In genomic region chr10:79873313-79873712, GRCm38 (mm10) we compare ENCODE assay signal across 11 mouse cellular contexts. TPM values are rescaled to one million over a fixed set of nuclear protein-coding genes. Genes with fewer than 3 reads are reported as not detected.
DNase-seq lines count a peak whose midpoint lies in the region; ATAC-seq and TF ChIP-seq lines count a peak whose summit lies in the region.
"Had no signal": no experiment of that assay in that cellular context is flagged by ENCODE, and none has a peak within 500 bp of the region (broad histone marks: within the 10 kb centered on the region; RNA-seq: fewer than 3 reads in every experiment).

No protein-coding gene starts in this region.

- H3K27me3 ChIP-seq in kidney, embryonic 14.5 days (ENCODE audit: control insufficient read depth, insufficient read depth, low read length), result no peaks in the 10 kb centered on the region
- H3K27me3 ChIP-seq in kidney, adult 2 months (replicated peaks; ENCODE audit: control insufficient read depth, insufficient read depth, low read length), result no peaks in the 10 kb centered on the region
- no peaks in the 10 kb centered on the region; the same call in 1 of the 2 replicates for H3K27me3 ChIP-seq in hindbrain, embryonic 14.5 days (ENCODE audit: control insufficient read depth, insufficient read depth, low read length)
- peaks cover 4% of the 10 kb centered on the region; the same call in 1 of the 2 replicates for H3K27me3 ChIP-seq in midbrain, embryonic 12.5 days
- H3K27me3 ChIP-seq: CH12.LX had no signal

- no peak for DNase-seq in kidney, adult 2 months
- peak; percentile 61 for DNase-seq in brain, embryonic 14.5 days (ENCODE audit: low read depth)
- no peak for DNase-seq in hindbrain, embryonic 14.5 days (ENCODE audit: low spot score)
- DNase-seq in right cerebral cortex, postnatal 36 days (ENCODE audit: low spot score in 2 of 2), result no peak
- no peak for DNase-seq in layer of hippocampus, adult 18-20 months (ENCODE audit: low spot score in 2 of 2)
- DNase-seq in yolk sac, embryonic 10.5 days (ENCODE audit: low spot score), result no peak
- DNase-seq: adrenal gland, postnatal 14 days had no signal

- H3K4me3 ChIP-seq in kidney, embryonic 14.5 days (ENCODE audit: low read length), result peak overlapping the region; percentile 70
- H3K4me3 ChIP-seq in kidney, adult 2 months (ENCODE audit: insufficient read depth, low read depth, low read length), result no peak overlapping the region
- H3K4me3 ChIP-seq in hindbrain, embryonic 14.5 days (replicated peaks; ENCODE audit: low read length), result peak overlapping the region; percentile 67
- peak overlapping the region; percentile 78 for H3K4me3 ChIP-seq in midbrain, embryonic 12.5 days

- H3K9me3 ChIP-seq in kidney, embryonic 14.5 days (ENCODE audit: control insufficient read depth, low read length), result no peaks in the 10 kb centered on the region
- H3K9me3 ChIP-seq in hindbrain, embryonic 14.5 days (ENCODE audit: control insufficient read depth, low read length), result no peaks in the 10 kb centered on the region
- no peaks in the 10 kb centered on the region for H3K9me3 ChIP-seq in midbrain, embryonic 12.5 days

- ATAC-seq in kidney, embryonic 14.5 days (ENCODE audit: low FRiP score, low TSS enrichment), result no peak
- no peak for ATAC-seq in hindbrain, embryonic 14.5 days (ENCODE audit: low FRiP score)
- ATAC-seq in midbrain, embryonic 12.5 days (ENCODE audit: low FRiP score, low read depth), result no peak

- no peak overlapping the region for H3K27ac ChIP-seq in kidney, embryonic 14.5 days (ENCODE audit: low read depth, low read length)
- H3K27ac ChIP-seq in kidney, adult 2 months (ENCODE audit: insufficient read depth, low read depth, low read length), result no peak overlapping the region
- H3K27ac ChIP-seq in hindbrain, embryonic 14.5 days, result peak overlapping the region; percentile 96
- H3K27ac ChIP-seq in midbrain, embryonic 12.5 days (replicated peaks), result peak overlapping the region; percentile 94

- H3K9ac ChIP-seq in kidney, embryonic 14.5 days (ENCODE audit: low read depth, low read length), result peak overlapping the region; percentile 82
- peak overlapping the region; percentile 96 for H3K9ac ChIP-seq in hindbrain, embryonic 14.5 days
- H3K9ac ChIP-seq in midbrain, embryonic 12.5 days (replicated peaks), result peak overlapping the region; percentile 94

- H3K4me1 ChIP-seq in kidney, embryonic 14.5 days (ENCODE audit: control insufficient read depth, insufficient read depth, low read length), result peaks cover 15% of the 10 kb centered on the region
- 0 out of 2 replicates have a peak, but pooled peaks cover 6% of the 10 kb centered on the region for H3K4me1 ChIP-seq in kidney, adult 2 months (ENCODE audit: control insufficient read depth, insufficient read depth, low read length)
- peaks cover 41% of the 10 kb centered on the region for H3K4me1 ChIP-seq in hindbrain, embryonic 14.5 days (replicated peaks; ENCODE audit: control insufficient read depth, insufficient read depth, low read length)
- H3K4me1 ChIP-seq in midbrain, embryonic 12.5 days, result peaks cover 40% of the 10 kb centered on the region

- peak overlapping the region; percentile 79 for H3K4me2 ChIP-seq in kidney, embryonic 14.5 days (replicated peaks; ENCODE audit: low read depth, low read length)
- H3K4me2 ChIP-seq in hindbrain, embryonic 14.5 days (replicated peaks), result peak overlapping the region; percentile 87
- H3K4me2 ChIP-seq in midbrain, embryonic 12.5 days (replicated peaks), result peak overlapping the region; percentile 74

- no peak for TF ChIP-seq POLR2A in kidney, adult 2 months (IDR thresholded peaks at IDR 0.05; ENCODE audit: low read depth, low read length)
- TF ChIP-seq POLR2A in brain, embryonic 14.5 days (IDR thresholded peaks at IDR 0.05; ENCODE audit: borderline replicate concordance, extremely low read depth, insufficient read depth, insufficient read length, poor library complexity, severe bottlenecking), result no peak

- 9% methylated on average over 6 of the region's 6 CpGs for WGBS in kidney, embryonic 14.5 days
- 39% methylated on average over 6 of the region's 6 CpGs for WGBS in kidney, adult 2 months
- WGBS in hindbrain, embryonic 14.5 days, result 2% methylated on average over 6 of the region's 6 CpGs
- WGBS in midbrain, embryonic 12.5 days, result 7% methylated on average over 6 of the region's 6 CpGs

- TF ChIP-seq CTCF in kidney, adult 2 months (conservative IDR thresholded peaks at IDR 0.05; ENCODE audit: insufficient read depth, insufficient read length, low read depth, low read length), result no peak
- no peak for TF ChIP-seq CTCF in brain, embryonic 14.5 days (IDR thresholded peaks at IDR 0.05; ENCODE audit: borderline replicate concordance, extremely low read depth, insufficient read depth, insufficient read length)

- peaks cover 18% of the 10 kb centered on the region; the same call in 1 of the 2 replicates for H3K36me3 ChIP-seq in kidney, embryonic 14.5 days (ENCODE audit: control insufficient read depth, insufficient read depth, low read length)
- no peaks in the 10 kb centered on the region for H3K36me3 ChIP-seq in kidney, adult 2 months (ENCODE audit: control insufficient read depth, insufficient read depth, low read length)
- peaks cover 37% of the 10 kb centered on the region for H3K36me3 ChIP-seq in hindbrain, embryonic 14.5 days (replicated peaks; ENCODE audit: control insufficient read depth, insufficient read depth)
- H3K36me3 ChIP-seq in midbrain, embryonic 12.5 days, result peaks cover 29% of the 10 kb centered on the region

RNA-seq across cellular contexts. Expression of gene Prtn3, which starts 1.0 kb away (rescaled TPM):
- polyA plus RNA-seq in kidney, embryonic 14.5 days (2014; fragmentation: Nextera tagmentation; extraction: Ambion mirVana), result 9.6 and 11.1 TPM in 2 replicates
- 0.67 and 0.99 TPM in 2 replicates for polyA plus RNA-seq in kidney, adult 2 months (2012; rRNA removed)
- polyA plus RNA-seq in brain, embryonic 14.5 days (2012; rRNA removed), result 18.0 and 28.0 TPM in 2 replicates
- 10.1 and 12.8 TPM in 2 replicates for polyA plus RNA-seq in hindbrain, embryonic 14.5 days (2014; fragmentation: Nextera tagmentation; extraction: Ambion mirVana)
- 14.3 and 16.7 TPM in 2 replicates for polyA plus RNA-seq in midbrain, embryonic 12.5 days (2016; fragmentation: Nextera tagmentation; extraction: Ambion mirVana)
- total RNA-seq in layer of hippocampus, adult 18-20 months (2021), result 1 to 10 TPM in 1 of 2 experiments, under 1 TPM in 1; 0.94 to 2.0 TPM

RNA-seq across cellular contexts. Expression of gene Plppr3, which starts 1.1 kb away (rescaled TPM):
- polyA plus RNA-seq in kidney, embryonic 14.5 days (2014; fragmentation: Nextera tagmentation; extraction: Ambion mirVana), result 58.8 and 59.7 TPM in 2 replicates
- polyA plus RNA-seq in kidney, adult 2 months (2012; rRNA removed), result 2.7 and 3.2 TPM in 2 replicates
- 805 and 1,208 TPM in 2 replicates for polyA plus RNA-seq in brain, embryonic 14.5 days (2012; rRNA removed)
- polyA plus RNA-seq in hindbrain, embryonic 14.5 days (2014; fragmentation: Nextera tagmentation; extraction: Ambion mirVana), result 288 and 294 TPM in 2 replicates
- polyA plus RNA-seq in midbrain, embryonic 12.5 days (2016; fragmentation: Nextera tagmentation; extraction: Ambion mirVana), result 296 and 302 TPM in 2 replicates
- total RNA-seq in layer of hippocampus, adult 18-20 months (2021), result 10 to 100 TPM; 30.6 to 34.4 TPM

RNA-seq across cellular contexts. Expression of gene Elane, which starts 12.7 kb away (rescaled TPM):
- not detected in 2 replicates for polyA plus RNA-seq in kidney, embryonic 14.5 days (2014; fragmentation: Nextera tagmentation; extraction: Ambion mirVana)
- 0.10 TPM in 1 of 2 replicates, not detected in the other for polyA plus RNA-seq in kidney, adult 2 months (2012; rRNA removed)
- 0.28 and 0.49 TPM in 2 replicates for polyA plus RNA-seq in brain, embryonic 14.5 days (2012; rRNA removed)
- polyA plus RNA-seq in hindbrain, embryonic 14.5 days (2014; fragmentation: Nextera tagmentation; extraction: Ambion mirVana), result 0.47 TPM in 1 of 2 replicates, not detected in the other
- not detected in 2 replicates for polyA plus RNA-seq in midbrain, embryonic 12.5 days (2016; fragmentation: Nextera tagmentation; extraction: Ambion mirVana)
- not detected for total RNA-seq in layer of hippocampus, adult 18-20 months (2021)
- total RNA-seq: CH12.LX had no signal
- polyA plus RNA-seq: large intestine, adult 2 months had no signal

RNA-seq across cellular contexts. Expression of gene Cfd, which starts 17.3 kb away (rescaled TPM):
- polyA plus RNA-seq in kidney, embryonic 14.5 days (2014; fragmentation: Nextera tagmentation; extraction: Ambion mirVana), result not detected in 2 replicates
- 1,335 and 2,389 TPM in 2 replicates for polyA plus RNA-seq in kidney, adult 2 months (2012; rRNA removed)
- 0.60 and 0.81 TPM in 2 replicates for polyA plus RNA-seq in brain, embryonic 14.5 days (2012; rRNA removed)
- polyA plus RNA-seq in hindbrain, embryonic 14.5 days (2014; fragmentation: Nextera tagmentation; extraction: Ambion mirVana), result not detected in 2 replicates
- polyA plus RNA-seq in midbrain, embryonic 12.5 days (2016; fragmentation: Nextera tagmentation; extraction: Ambion mirVana), result not detected in 2 replicates
- not detected for total RNA-seq in layer of hippocampus, adult 18-20 months (2021)
- total RNA-seq: CH12.LX had no signal

RNA-seq across cellular contexts. Expression of gene Ptbp1, which starts 19.1 kb away (rescaled TPM):
- polyA plus RNA-seq in kidney, embryonic 14.5 days (2014; fragmentation: Nextera tagmentation; extraction: Ambion mirVana), result 279 and 333 TPM in 2 replicates
- 184 and 198 TPM in 2 replicates for polyA plus RNA-seq in kidney, adult 2 months (2012; rRNA removed)
- polyA plus RNA-seq in brain, embryonic 14.5 days (2012; rRNA removed), result 183 and 194 TPM in 2 replicates
- 59.5 and 62.6 TPM in 2 replicates for polyA plus RNA-seq in hindbrain, embryonic 14.5 days (2014; fragmentation: Nextera tagmentation; extraction: Ambion mirVana)
- polyA plus RNA-seq in midbrain, embryonic 12.5 days (2016; fragmentation: Nextera tagmentation; extraction: Ambion mirVana), result 202 TPM in 2 replicates
- total RNA-seq in layer of hippocampus, adult 18-20 months (2021), result 10 to 100 TPM; 48.8 to 58.4 TPM

Comparison
In these comparisons a context has a peak if more than half of its experiments do, and no peak if none do; other contexts are left out.
1. RNA of gene Plppr3, which starts 1.1 kb away (polyA plus RNA-seq): 805 to 1,208 TPM in brain, embryonic 14.5 days, 296 to 302 TPM in midbrain, embryonic 12.5 days, 288 to 294 TPM in hindbrain, embryonic 14.5 days and 58.8 to 59.7 TPM in kidney, embryonic 14.5 days; 2.7 to 3.2 TPM in kidney, adult 2 months; every median in the first group is over 10 times any median in the second.
2. H3K27ac ChIP-seq: peak in hindbrain, embryonic 14.5 days (single experiment) and midbrain, embryonic 12.5 days (single experiment); none in kidney, embryonic 14.5 days (single experiment) and kidney, adult 2 months (single experiment).
3. Peak in every context shown above with its lines, with median percentiles within 50 percentile points of each other: H3K4me2 ChIP-seq and H3K9ac ChIP-seq.